Mouse (Mus musculus): ENCODE results near the gene Pacsin2. TPM values are rescaled to one million over a fixed set of nuclear protein-coding genes. Genes with fewer than 3 reads are reported as not detected.

Pacsin2 gene
- polyA plus RNA-seq, 1 experiment: 108 TPM

DNA sequence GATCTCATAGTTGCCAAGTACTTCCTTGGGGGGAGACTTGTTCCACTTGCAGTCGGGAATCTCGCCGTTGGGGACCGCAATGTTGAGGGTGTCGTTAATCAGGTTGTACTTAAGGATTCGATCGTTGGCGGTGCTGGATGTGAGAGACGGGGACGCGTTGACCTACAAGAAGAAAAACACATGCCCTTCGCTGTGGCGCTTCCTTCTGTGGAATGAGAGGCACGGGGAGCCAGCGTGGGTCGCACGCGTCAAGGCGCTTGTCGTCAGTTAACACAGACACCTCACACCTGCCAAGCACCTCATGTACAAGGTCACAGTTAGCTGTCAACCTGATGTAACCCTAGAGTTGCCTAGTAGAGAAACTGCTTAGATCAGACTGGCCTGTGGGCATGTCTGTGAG, 25.1 kb upstream of the Pacsin2 start:
- H3K4me3 ChIP-seq (ENCODE audit: control insufficient read depth, low read depth, low read length): no peak overlapping the region
- no peaks in the 10 kb centered on the region for H3K4me1 ChIP-seq (ENCODE audit: control insufficient read depth, insufficient read depth, low read length)
- TF ChIP-seq CTCF (IDR thresholded peaks at IDR 0.05; ENCODE audit: control insufficient read depth, insufficient read depth, insufficient replicate concordance, low read depth, low read length) (no peak), POLR2A (IDR thresholded peaks at IDR 0.05; ENCODE audit: control insufficient read depth, low read depth, low read length) (no peak)
- H3K27ac ChIP-seq (ENCODE audit: control insufficient read depth, insufficient read depth, low read depth, low read length): no peak overlapping the region
- no peaks in the 10 kb centered on the region for H3K27me3 ChIP-seq (ENCODE audit: control insufficient read depth, insufficient read depth, low read length)
- H3K36me3 ChIP-seq (ENCODE audit: control insufficient read depth, insufficient read depth, low read length): no peaks in the 10 kb centered on the region; the same call in 1 of the 2 replicates

DNA sequence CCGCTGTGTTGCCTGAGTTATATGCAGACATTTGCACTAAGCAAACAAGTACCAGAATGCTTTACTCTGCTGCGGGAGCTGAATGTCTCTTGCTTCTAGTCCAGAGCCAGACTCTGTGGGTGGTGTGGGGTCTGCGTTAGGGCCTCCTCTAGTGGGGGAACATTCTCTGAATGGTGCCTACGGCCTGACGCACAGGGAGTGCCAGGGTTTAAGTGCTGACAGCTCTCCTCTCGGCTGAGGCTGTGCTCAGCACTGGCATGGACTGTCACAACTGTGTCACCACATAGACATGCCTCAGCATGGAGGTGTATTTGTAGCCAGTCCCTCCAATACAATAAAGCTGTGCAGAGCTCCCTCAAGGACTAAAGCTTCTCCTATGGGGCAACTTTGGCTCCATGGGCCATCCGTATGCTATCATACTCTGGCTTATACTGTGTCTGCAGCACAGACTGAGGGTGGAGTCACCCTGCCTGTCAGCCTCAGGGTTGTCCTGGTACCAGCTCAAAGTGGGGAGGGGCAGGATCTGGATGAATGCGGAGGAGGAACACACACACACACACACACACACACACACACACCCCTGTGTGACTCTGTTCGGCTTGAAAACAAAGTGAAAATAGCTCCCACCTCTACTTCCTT, 23.2 kb upstream of the Pacsin2 start:
- H3K27ac ChIP-seq (ENCODE audit: control insufficient read depth, insufficient read depth, low read depth, low read length): no peak overlapping the region
- no peaks in the 10 kb centered on the region for H3K27me3 ChIP-seq (ENCODE audit: control insufficient read depth, insufficient read depth, low read length)
- TF ChIP-seq POLR2A (IDR thresholded peaks at IDR 0.05; ENCODE audit: control insufficient read depth, low read depth, low read length) (no peak), CTCF (IDR thresholded peaks at IDR 0.05; ENCODE audit: control insufficient read depth, insufficient read depth, insufficient replicate concordance, low read depth, low read length) (no peak)
- H3K4me3 ChIP-seq (ENCODE audit: control insufficient read depth, low read depth, low read length): no peak overlapping the region
- no peaks in the 10 kb centered on the region; the same call in 1 of the 2 replicates for H3K36me3 ChIP-seq (ENCODE audit: control insufficient read depth, insufficient read depth, low read length)
- no peaks in the 10 kb centered on the region for H3K4me1 ChIP-seq (ENCODE audit: control insufficient read depth, insufficient read depth, low read length)

DNA sequence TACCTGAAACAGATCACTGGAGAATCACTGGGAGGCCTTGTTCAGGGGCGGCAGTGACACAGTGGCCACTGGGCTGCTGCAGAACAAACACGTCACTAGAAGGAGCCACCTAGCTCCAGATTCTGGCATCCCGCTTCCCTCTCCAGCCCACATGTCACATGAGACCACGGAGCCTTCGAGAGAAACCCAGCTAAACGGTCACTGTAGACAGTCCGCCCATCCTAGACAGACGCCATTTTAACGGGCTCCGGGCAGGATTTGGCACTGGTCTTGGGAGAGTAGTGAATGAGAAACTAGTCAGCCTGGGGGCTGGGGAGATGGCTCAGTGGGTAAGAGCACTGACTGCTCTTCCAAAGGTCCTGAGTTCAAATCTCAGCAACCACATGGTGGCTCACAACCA, 19.9 kb upstream of the Pacsin2 start:
- H3K36me3 ChIP-seq (ENCODE audit: control insufficient read depth, insufficient read depth, low read length): no peaks in the 10 kb centered on the region; the same call in 1 of the 2 replicates
- no peak overlapping the region for H3K27ac ChIP-seq (ENCODE audit: control insufficient read depth, insufficient read depth, low read depth, low read length)

DNA sequence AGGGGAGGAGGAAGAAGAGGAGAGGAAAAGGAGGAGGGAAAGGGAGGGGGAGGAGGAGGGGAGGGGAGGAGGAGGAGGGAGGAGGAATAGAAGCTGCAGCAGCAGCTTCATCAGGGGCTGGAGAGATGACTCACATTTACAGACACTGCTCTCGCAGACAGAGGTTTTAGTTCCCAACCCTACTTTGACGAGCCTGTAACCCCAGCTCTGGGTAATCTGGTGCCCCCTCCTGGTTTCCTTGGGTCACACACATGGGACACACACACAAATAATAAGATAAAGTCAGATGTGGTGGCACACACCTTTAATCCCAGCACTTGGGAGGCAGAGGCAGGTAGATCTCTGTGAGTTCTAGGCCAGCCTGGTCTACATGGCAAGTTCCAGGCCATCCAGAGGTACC, 19.1 kb upstream of the Pacsin2 start:
- H3K27ac ChIP-seq (ENCODE audit: control insufficient read depth, insufficient read depth, low read depth, low read length): no peak overlapping the region
- H3K27me3 ChIP-seq (ENCODE audit: control insufficient read depth, insufficient read depth, low read length): no peaks in the 10 kb centered on the region
- H3K4me1 ChIP-seq (ENCODE audit: control insufficient read depth, insufficient read depth, low read length): no peaks in the 10 kb centered on the region
- TF ChIP-seq CTCF (IDR thresholded peaks at IDR 0.05; ENCODE audit: control insufficient read depth, insufficient read depth, insufficient replicate concordance, low read depth, low read length): no peak
- TF ChIP-seq POLR2A (IDR thresholded peaks at IDR 0.05; ENCODE audit: control insufficient read depth, low read depth, low read length): no peak
- no peaks in the 10 kb centered on the region; the same call in 1 of the 2 replicates for H3K36me3 ChIP-seq (ENCODE audit: control insufficient read depth, insufficient read depth, low read length)
- H3K4me3 ChIP-seq (ENCODE audit: control insufficient read depth, low read depth, low read length): no peak overlapping the region

More for the DNA sequence above, 19.9 kb upstream of the Pacsin2 start:
- Histone ChIP-seq H3K4me1 (ENCODE audit: control insufficient read depth, insufficient read depth, low read length) (no peaks in the 10 kb centered on the region), H3K4me3 (ENCODE audit: control insufficient read depth, low read depth, low read length) (no peak overlapping the region), H3K27me3 (ENCODE audit: control insufficient read depth, insufficient read depth, low read length) (no peaks in the 10 kb centered on the region)
- TF ChIP-seq CTCF (IDR thresholded peaks at IDR 0.05; ENCODE audit: control insufficient read depth, insufficient read depth, insufficient replicate concordance, low read depth, low read length) (no peak), POLR2A (IDR thresholded peaks at IDR 0.05; ENCODE audit: control insufficient read depth, low read depth, low read length) (no peak)

DNA sequence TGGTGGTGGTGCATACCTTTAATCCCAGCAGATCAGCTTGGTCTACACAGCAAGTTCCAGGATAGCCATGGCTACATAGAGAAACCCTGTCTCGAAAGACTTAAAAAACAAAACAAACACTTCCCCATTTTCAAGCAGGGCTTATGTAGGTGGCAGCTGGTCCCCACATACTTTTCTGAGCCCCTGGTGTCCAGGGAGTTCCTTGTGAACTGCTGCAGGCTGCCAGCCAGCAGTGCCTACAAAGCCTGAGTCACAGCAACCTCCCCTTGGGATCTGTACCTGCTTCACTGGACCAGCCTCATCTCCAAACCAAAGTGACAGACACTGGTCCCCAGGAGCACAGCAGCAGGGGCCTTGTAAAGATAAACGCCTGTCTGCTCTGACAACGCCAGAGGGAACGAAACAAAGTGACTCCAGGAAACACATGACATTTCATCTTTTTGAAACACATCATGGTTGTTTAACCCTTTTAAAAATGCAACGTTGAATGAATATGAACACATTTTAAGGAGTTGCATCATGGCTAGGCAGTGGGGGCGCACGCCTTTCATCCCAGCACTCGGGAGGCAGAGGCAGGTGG, 18.3 kb upstream of the Pacsin2 start:
- TF ChIP-seq POLR2A (IDR thresholded peaks at IDR 0.05; ENCODE audit: control insufficient read depth, low read depth, low read length) (no peak), CTCF (IDR thresholded peaks at IDR 0.05; ENCODE audit: control insufficient read depth, insufficient read depth, insufficient replicate concordance, low read depth, low read length) (no peak)
- H3K4me1 ChIP-seq (ENCODE audit: control insufficient read depth, insufficient read depth, low read length): no peaks in the 10 kb centered on the region
- no peaks in the 10 kb centered on the region for H3K27me3 ChIP-seq (ENCODE audit: control insufficient read depth, insufficient read depth, low read length)
- no peaks in the 10 kb centered on the region; the same call in 1 of the 2 replicates for H3K36me3 ChIP-seq (ENCODE audit: control insufficient read depth, insufficient read depth, low read length)
- no peak overlapping the region for H3K27ac ChIP-seq (ENCODE audit: control insufficient read depth, insufficient read depth, low read depth, low read length)
- no peak overlapping the region for H3K4me3 ChIP-seq (ENCODE audit: control insufficient read depth, low read depth, low read length)

DNA sequence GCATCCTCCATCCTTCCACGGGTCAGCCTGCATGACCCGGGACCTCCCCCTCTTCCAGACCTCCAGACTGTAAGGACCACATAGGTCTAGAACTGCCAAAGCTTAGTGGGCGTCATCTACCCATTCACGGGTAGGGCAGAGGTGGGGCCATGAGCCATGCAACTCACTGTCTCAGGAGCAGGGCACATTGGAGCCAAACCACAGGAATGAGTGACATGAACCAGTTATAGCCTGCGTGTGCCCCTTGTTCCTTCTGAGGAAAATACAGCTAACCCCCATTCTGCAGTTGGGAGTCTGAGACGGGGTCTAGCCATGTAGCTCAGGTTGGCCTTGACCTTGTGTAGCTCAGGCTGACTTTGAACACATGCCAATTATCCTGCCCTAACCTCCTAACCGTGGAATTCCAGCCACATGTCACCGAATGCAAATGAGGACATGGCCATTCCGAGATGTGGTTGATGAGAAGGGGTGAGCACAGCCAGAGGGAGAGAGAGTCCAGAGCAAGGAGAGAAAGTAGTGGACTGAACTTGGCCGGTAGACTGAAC, 16.9 kb upstream of the Pacsin2 start:
- H3K4me1 ChIP-seq (ENCODE audit: control insufficient read depth, insufficient read depth, low read length): no peaks in the 10 kb centered on the region
- H3K36me3 ChIP-seq (ENCODE audit: control insufficient read depth, insufficient read depth, low read length): no peaks in the 10 kb centered on the region
- no peak overlapping the region for H3K4me3 ChIP-seq (ENCODE audit: control insufficient read depth, low read depth, low read length)
- TF ChIP-seq POLR2A (IDR thresholded peaks at IDR 0.05; ENCODE audit: control insufficient read depth, low read depth, low read length) (no peak), CTCF (IDR thresholded peaks at IDR 0.05; ENCODE audit: control insufficient read depth, insufficient read depth, insufficient replicate concordance, low read depth, low read length) (no peak)
- no peak overlapping the region for H3K27ac ChIP-seq (ENCODE audit: control insufficient read depth, insufficient read depth, low read depth, low read length)
- H3K27me3 ChIP-seq (ENCODE audit: control insufficient read depth, insufficient read depth, low read length): no peaks in the 10 kb centered on the region

DNA sequence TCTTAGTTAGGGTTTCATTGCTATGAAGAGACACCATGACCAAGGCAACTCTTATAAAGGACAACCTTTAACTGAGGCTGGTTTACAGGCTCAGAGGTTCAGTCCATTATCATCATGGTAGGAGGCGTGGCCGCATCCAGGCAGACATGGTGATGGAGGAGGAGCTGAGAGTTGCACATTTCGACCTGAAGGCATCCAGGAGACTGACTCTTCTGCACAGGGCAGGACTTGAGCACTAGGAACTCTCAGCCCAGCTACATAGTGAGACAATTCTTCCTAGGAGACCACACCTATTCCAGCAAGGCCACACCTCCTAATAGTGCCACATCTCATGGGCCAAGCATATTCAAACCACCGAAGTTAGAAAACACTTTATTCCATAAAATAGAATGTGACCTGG, 15.4 kb upstream of the Pacsin2 start:
- Histone ChIP-seq H3K27ac (ENCODE audit: control insufficient read depth, insufficient read depth, low read depth, low read length) (no peak overlapping the region), H3K27me3 (ENCODE audit: control insufficient read depth, insufficient read depth, low read length) (no peaks in the 10 kb centered on the region), H3K4me3 (ENCODE audit: control insufficient read depth, low read depth, low read length) (no peak overlapping the region), H3K36me3 (ENCODE audit: control insufficient read depth, insufficient read depth, low read length) (no peaks in the 10 kb centered on the region), H3K4me1 (ENCODE audit: control insufficient read depth, insufficient read depth, low read length) (0 out of 2 replicates have a peak, but pooled peaks cover under 1% of the 10 kb centered on the region)
- TF ChIP-seq CTCF (IDR thresholded peaks at IDR 0.05; ENCODE audit: control insufficient read depth, insufficient read depth, insufficient replicate concordance, low read depth, low read length): no peak
- TF ChIP-seq POLR2A (IDR thresholded peaks at IDR 0.05; ENCODE audit: control insufficient read depth, low read depth, low read length): no peak
